Mouse (Mus musculus) G1E-ER4 (cell line): ENCODE measurements around the gene Fbxo21. TPM values are rescaled to one million over a fixed set of nuclear protein-coding genes. Genes with fewer than 3 reads are reported as not detected.

Source experiments
- GATA1 ChIP-seq: IDR thresholded peaks from one replicate; pipeline ENCODE4 v1.8.0; 2012; ENCODE audit warnings: low read length, inconsistent platforms
- polyA plus RNA-seq: library from polyadenylated mRNA; stranded (reverse); fragments of >175 nt; gene quantifications from 2 replicates; pipeline ENCODE4 v1.2.3, GENCODE M21; 2012

Fbxo21 gene
- 8.5 and 9.2 TPM in 2 replicates for polyA plus RNA-seq

GRCm38 (mm10) chr5:117976657-117977500 is at the start of gene Fbxo21:
Gene Fbxo21, plus strand, starts transcription at chr5:117976730.
- no peak for TF ChIP-seq GATA1

DNA sequence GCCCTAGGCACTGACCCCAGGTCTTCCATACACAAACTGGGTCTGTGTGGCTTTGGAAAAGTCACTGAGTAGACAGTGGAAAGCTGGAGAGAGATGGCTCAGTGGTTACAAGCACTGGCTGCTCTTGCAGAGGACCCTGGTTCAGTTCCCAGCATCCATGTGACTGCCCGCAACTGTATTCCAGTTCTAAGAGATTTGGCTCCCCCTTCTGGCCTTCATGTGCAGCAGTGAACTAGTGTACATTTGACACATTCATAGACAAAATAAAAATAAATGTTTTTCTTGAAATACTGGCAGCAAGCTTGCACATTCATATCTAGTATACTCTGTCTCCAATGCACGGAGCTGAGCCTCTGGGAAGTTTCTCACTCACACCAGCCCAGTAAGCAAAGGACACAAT is 48.0 kb upstream of the Fbxo21 start:
- TF ChIP-seq GATA1: no peak

- TF ChIP-seq GATA1: no peak
Observed at GRCm38 (mm10) chr5:117932222-117932621, 44.3 kb upstream of the Fbxo21 start.

- no peak for TF ChIP-seq GATA1
Observed at GRCm38 (mm10) chr5:117932862-117933261, 43.7 kb upstream of the Fbxo21 start.

GRCm38 (mm10) chr5:117936346-117936745 is 40.2 kb upstream of the Fbxo21 start:
- no peak for TF ChIP-seq GATA1

- TF ChIP-seq GATA1: no peak
Observed at GRCm38 (mm10) chr5:117937186-117937585, 39.3 kb upstream of the Fbxo21 start.

GRCm38 (mm10) chr5:117938182-117938581 is 38.3 kb upstream of the Fbxo21 start:
- no peak for TF ChIP-seq GATA1

- TF ChIP-seq GATA1: no peak
Observed at GRCm38 (mm10) chr5:117939402-117939801, 37.1 kb upstream of the Fbxo21 start.

DNA sequence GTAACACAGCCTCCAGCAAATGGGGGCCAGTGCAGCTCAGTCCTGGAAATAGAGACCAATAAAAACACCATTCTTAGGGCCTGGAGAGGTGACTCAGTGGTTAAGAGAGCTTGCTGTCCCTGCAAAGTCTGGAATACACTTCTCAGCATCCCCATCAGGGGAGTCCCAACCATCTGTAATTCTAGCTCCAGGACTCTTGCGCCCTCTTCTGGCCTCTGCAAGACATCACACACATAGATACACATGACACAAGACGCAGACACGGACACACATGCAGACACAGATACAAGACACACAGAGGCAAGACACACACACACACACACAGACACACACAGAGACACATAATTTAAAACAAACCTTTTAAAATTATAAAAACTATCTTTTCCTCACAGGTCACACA is 35.0 kb upstream of the Fbxo21 start:
- TF ChIP-seq GATA1: no peak

DNA sequence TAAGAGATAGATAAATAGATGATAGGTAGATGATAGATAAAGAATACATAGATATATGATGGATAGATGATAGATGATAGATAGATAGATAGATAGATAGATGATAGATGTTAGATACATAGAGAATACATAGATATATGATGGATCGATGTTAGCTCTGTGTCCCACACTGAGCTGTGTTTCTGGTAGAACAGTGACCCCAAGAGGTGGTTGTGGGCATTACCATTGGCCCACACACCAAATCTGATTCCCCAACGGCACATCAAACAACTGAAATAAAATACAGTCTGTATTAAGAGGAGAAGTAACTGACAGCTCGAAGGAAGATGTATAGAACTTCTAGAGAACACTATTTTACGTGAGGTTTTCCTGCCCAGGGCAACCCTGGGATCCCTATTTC is 29.9 kb upstream of the Fbxo21 start:
- TF ChIP-seq GATA1: no peak

DNA sequence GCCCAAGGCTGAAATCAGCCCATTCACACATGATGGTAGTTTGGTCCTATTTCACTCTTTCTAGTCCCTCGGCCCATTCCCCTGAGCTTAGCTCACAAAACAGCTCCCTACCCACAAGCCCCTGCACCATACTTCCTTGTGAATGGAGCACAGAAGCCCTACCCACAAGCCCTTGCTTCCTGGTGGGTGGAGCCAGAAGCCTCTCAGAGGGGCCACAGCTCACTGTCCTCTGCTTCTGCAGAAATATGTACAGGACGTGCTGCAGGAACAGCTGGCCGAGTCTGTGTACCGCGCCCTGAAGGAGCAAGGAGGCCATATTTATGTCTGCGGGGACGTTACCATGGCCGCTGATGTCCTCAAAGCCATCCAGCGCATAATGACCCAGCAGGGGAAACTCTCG is 27.1 kb upstream of the Fbxo21 start:
- TF ChIP-seq GATA1: no peak

DNA sequence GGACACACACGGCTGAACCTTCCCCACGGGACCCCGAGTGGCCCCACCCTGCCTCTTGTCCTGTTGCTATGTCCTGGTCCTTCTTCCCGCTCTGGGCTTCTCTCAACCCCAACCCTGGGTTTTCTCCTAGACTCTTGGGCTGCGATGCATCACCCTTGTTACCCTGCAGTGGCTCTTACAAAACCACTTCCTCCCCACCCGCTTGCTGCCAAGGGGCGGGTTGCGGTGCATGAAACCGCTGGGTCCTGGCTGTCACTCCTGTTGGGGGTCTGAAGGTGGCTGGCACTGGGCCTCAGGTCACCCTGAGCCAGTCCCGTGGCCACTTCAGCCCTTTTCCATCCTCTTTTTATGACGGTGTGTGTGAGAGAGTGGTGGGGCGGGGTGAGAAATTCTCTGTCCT is 22.6 kb upstream of the Fbxo21 start:
- no peak for TF ChIP-seq GATA1

DNA sequence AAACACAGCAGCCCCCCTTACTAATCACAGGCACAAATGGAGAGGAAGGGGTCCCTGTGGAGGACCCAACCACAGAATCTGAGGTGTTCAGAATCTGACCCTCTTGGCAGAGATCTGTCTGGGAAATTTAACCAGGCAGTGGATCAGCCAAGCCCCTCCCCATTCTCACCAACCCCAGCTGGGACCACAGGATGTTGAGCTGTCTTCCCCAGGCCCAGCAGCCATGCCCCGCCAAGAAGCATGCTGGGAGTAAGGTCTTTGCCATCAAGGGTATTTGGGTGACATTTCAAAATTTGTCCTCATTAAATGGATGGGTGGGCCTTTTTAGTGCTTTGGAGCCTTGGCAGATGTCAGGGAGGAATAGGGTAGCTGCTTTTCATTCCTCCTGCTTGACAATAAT is 22.1 kb upstream of the Fbxo21 start:
- TF ChIP-seq GATA1: no peak

DNA sequence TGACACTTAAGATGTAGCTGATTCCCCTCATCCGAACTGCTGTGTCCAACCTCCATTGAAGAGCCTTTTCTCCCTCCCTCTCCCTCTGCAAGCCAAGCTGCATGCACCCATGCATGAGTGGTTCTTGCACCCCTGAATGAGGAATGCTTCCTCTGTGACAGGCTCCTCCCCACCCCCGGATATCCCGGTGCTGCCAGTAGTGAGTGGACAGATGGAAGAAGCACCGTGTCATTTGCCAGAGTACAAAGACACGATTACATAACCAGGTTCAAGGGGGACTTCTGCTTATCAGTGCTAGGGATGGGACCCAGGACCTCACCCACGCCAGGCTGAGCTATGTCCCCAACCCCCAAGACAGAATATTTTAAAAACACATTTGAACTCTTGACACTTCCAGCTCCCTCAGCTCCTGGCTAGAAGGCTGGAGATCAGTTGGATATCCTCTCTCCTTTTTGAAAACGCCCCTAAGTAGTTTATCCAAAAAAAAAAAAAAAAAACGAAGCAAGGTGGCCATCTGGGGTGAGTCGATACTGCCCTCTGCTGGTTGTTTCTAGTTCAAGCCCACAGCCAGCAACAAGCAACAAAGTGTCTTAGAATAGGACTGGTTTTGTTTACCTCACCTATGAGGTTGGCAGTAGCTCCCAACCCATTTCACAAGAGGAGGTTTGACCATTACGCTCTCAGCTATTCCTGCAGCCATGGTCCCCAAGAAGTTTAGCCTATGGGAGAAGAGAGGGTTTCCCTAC is 20.7 kb upstream of the Fbxo21 start:
- no peak for TF ChIP-seq GATA1

- no peak for TF ChIP-seq GATA1
Observed at GRCm38 (mm10) chr5:117964750-117965149, 11.8 kb upstream of the Fbxo21 start.

- no peak for TF ChIP-seq GATA1
Observed at GRCm38 (mm10) chr5:117966956-117967355, 9.6 kb upstream of the Fbxo21 start.

GRCm38 (mm10) chr5:117967659-117968069 is 8.9 kb upstream of the Fbxo21 start:
- no peak for TF ChIP-seq GATA1
